Mouse (Mus musculus) spleen, postnatal 36 days (tissue): ENCODE measurements around the gene Nfxl1.

Source experiments
- DNase-seq, 2 experiments: peaks; one replicate each; pipeline ENCODE4 v3.0.0; 2022; ENCODE audit warnings: low spot score in 2 of 2, mixed read lengths in 1 of 2

Gene Nfxl1

GRCm38 (mm10) chr5:72501763-72502162, 57.7 kb downstream of the Nfxl1 start:
- DNase-seq: no peak

- DNase-seq: no peak
Measured at GRCm38 (mm10) chr5:72498271-72498670, 61.2 kb downstream of the Nfxl1 start.

GRCm38 (mm10) chr5:72496756-72497155, 62.7 kb downstream of the Nfxl1 start:
- no peak for DNase-seq

- DNase-seq: no peak
Measured at GRCm38 (mm10) chr5:72493906-72494305, 65.6 kb downstream of the Nfxl1 start.

- no peak for DNase-seq
Measured at GRCm38 (mm10) chr5:72491232-72491631, 68.3 kb downstream of the Nfxl1 start.

- DNase-seq: no peak
Measured at GRCm38 (mm10) chr5:72480456-72480855, 79.0 kb downstream of the Nfxl1 start.

- DNase-seq: no peak
Measured at GRCm38 (mm10) chr5:72472317-72473009, 87.0 kb downstream of the Nfxl1 start.

- no peak for DNase-seq
Measured at GRCm38 (mm10) chr5:72471746-72472145, 87.7 kb downstream of the Nfxl1 start.

GRCm38 (mm10) chr5:72464932-72465331, 94.6 kb downstream of the Nfxl1 start:
- no peak for DNase-seq
